Comparison of ENCODE assay signal across 8 mouse cellular contexts in the genomic region with DNA sequence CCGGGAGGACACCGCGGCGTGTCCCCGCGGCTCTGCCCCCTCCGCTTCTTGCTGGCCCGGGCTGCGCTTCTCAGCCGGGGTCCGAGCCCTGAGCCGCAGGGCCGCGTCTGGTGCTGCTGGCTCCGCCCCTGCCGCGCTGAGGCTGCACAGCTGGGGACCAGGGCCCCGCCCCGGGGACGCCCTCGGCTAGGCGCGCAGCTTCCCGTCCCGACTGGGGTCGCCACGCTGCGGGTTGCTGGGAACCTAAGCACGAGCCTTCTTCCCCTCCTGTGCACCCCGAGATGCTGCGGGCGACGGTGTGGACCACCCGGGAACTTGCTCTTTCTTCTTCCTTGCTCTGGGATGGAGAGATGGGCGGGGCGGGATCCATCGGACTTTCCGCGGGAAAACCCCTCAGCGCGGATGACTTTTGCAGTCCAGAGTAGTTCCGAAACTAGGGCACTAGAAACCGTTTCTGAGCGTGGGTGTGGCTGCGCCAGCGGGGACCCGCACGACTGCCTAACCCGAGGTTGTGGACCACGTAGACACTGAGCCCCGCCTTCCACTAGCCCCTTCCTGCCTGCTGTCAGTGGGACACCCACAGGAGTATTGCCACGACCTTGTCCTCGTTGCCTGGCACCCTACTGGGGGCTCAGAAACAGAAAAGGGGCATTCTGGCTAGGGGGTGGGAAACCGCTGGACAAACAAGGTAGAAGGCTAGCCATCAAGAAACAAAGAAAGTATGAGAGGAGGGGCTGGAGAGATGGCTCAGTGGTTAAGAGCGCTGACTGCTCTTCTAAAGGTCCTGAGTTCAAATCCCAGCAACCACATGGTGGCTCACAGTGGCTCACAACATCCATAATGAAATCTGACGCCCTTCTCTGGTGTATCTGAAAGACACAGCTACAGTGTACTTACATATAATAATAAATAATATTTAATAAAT. TPM values are rescaled to one million over a fixed set of nuclear protein-coding genes. Genes with fewer than 3 reads are reported as not detected.
A peak's percentile ranks its signal among the peaks of the same experiment; 100 is the strongest.
DNase-seq lines count a peak whose midpoint lies in the region; ATAC-seq and TF ChIP-seq lines count a peak whose summit lies in the region.

A gene (minus strand): TSS at position 148 of the 925 bp plus-strand sequence.

- peak within 1 kb of the TSS; percentile 41 for H3K4me3 ChIP-seq in cortical plate, adult 2 months (ENCODE audit: insufficient read depth, low read length)
- peak within 1 kb of the TSS; percentile 75 for H3K4me3 ChIP-seq in intestine, postnatal 0 days (ENCODE audit: low read depth, low read length)
- peak within 1 kb of the TSS; percentile 67 for H3K4me3 ChIP-seq in lung, embryonic 15.5 days

- no peak within 1 kb of the TSS for H3K27ac ChIP-seq in cortical plate, adult 2 months (ENCODE audit: insufficient read depth, low read length)
- H3K27ac ChIP-seq in intestine, postnatal 0 days (ENCODE audit: low read depth, low read length): no peak within 1 kb of the TSS
- H3K27ac ChIP-seq in lung, embryonic 15.5 days: no peak within 1 kb of the TSS

- H3K4me1 ChIP-seq in cortical plate, adult 2 months (ENCODE audit: control insufficient read depth, insufficient read depth, low read length): no peaks in the 10 kb centered on the region
- no peaks in the 10 kb centered on the region for H3K4me1 ChIP-seq in intestine, postnatal 0 days (replicated peaks; ENCODE audit: control insufficient read depth, insufficient read depth, low read length)
- no peaks in the 10 kb centered on the region; the same call in 1 of the 2 replicates for H3K4me1 ChIP-seq in lung, embryonic 15.5 days

- no peak for TF ChIP-seq CTCF in cortical plate, adult 2 months (IDR thresholded peaks at IDR 0.05; ENCODE audit: extremely low read depth, insufficient read depth, low read length)
- TF ChIP-seq CTCF in intestine, postnatal 0 days (IDR thresholded peaks at IDR 0.05; ENCODE audit: low read depth): no peak

- H3K4me2 ChIP-seq in intestine, postnatal 0 days (replicated peaks; ENCODE audit: low read depth): peak within 1 kb of the TSS; percentile 96
- peak within 1 kb of the TSS; percentile 79 for H3K4me2 ChIP-seq in lung, embryonic 15.5 days

- TF ChIP-seq POLR2A in cortical plate, adult 2 months (IDR thresholded peaks at IDR 0.05; ENCODE audit: extremely low read depth, insufficient read depth, low read length): no peak

- 5% methylated on average over 52 of the region's 56 CpGs for WGBS in intestine, postnatal 0 days
- WGBS in lung, embryonic 15.5 days: 3% methylated on average over 56 of the region's 56 CpGs

- peak; percentile 91 for ATAC-seq in granulocyte monocyte progenitor cell, adult 5-6 weeks (replicated peaks; ENCODE audit: poor library complexity, severe bottlenecking)
- peak; percentile 74 for ATAC-seq in intestine, postnatal 0 days
- peak; percentile 95 for ATAC-seq in lung, embryonic 15.5 days (ENCODE audit: borderline replicate concordance, extremely low read depth, low FRiP score, low TSS enrichment)
- peak; percentile 73 for ATAC-seq in neutrophil, adult 5-6 weeks (ENCODE audit: extremely low read depth, insufficient number of reproducible peaks, low FRiP score, poor library complexity, severe bottlenecking)

- peak within 1 kb of the TSS; percentile 51 for H3K9ac ChIP-seq in intestine, postnatal 0 days (ENCODE audit: low read depth, low read length)
- H3K9ac ChIP-seq in lung, embryonic 15.5 days: peak within 1 kb of the TSS; percentile 45

- H3K36me3 ChIP-seq in intestine, postnatal 0 days (ENCODE audit: control insufficient read depth, insufficient read depth): no peaks in the 10 kb centered on the region
- H3K36me3 ChIP-seq in lung, embryonic 15.5 days: no peaks in the 10 kb centered on the region

- H3K9me3 ChIP-seq in intestine, postnatal 0 days (ENCODE audit: control insufficient read depth): no peaks in the 10 kb centered on the region
- H3K9me3 ChIP-seq in lung, embryonic 15.5 days: no peaks in the 10 kb centered on the region

- no peaks in the 10 kb centered on the region for H3K27me3 ChIP-seq in intestine, postnatal 0 days (replicated peaks; ENCODE audit: control insufficient read depth, insufficient read depth, low read length)
- no peaks in the 10 kb centered on the region for H3K27me3 ChIP-seq in lung, embryonic 15.5 days

- DNase-seq in 416B (ENCODE audit: low read depth): peak; percentile 74
- peak; percentile 89 for DNase-seq in ZHBTc4 (ENCODE audit: low read depth, low spot score)
- peak; percentile 93 for DNase-seq in thymus, postnatal 4 days

RNA-seq across cellular contexts. Expression of the gene that starts here (rescaled TPM):
- 0.15 and 0.25 TPM in 2 replicates for polyA plus RNA-seq in cortical plate, adult 2 months (2012; rRNA removed)
- total RNA-seq in granulocyte monocyte progenitor cell, adult 5-6 weeks (2014; fragmentation: Nextera tagmentation): 7.4 and 9.1 TPM in 2 replicates
- 5.9 and 8.7 TPM in 2 replicates for total RNA-seq in granulocyte monocyte progenitor cell, adult 5-6 weeks (2017)
- 0.67 and 1.0 TPM in 2 replicates for polyA plus RNA-seq in intestine, postnatal 0 days (2015; fragmentation: Nextera tagmentation; extraction: Ambion mirVana)
- polyA plus RNA-seq in lung, embryonic 15.5 days (2015; fragmentation: Nextera tagmentation; extraction: Ambion mirVana): 2.0 and 5.3 TPM in 2 replicates
- 67.7 and 67.8 TPM in 2 replicates for total RNA-seq in neutrophil, adult 5-6 weeks (2017)
